Mouse (Mus musculus): ENCODE measurements at regions not wholly inside any gene's neighbourhood (a gene's known extent, or its start where the extent isn't known, plus 50 kb on each side); places are given as distances from the start of the nearest gene placed in this dataset.

DNA sequence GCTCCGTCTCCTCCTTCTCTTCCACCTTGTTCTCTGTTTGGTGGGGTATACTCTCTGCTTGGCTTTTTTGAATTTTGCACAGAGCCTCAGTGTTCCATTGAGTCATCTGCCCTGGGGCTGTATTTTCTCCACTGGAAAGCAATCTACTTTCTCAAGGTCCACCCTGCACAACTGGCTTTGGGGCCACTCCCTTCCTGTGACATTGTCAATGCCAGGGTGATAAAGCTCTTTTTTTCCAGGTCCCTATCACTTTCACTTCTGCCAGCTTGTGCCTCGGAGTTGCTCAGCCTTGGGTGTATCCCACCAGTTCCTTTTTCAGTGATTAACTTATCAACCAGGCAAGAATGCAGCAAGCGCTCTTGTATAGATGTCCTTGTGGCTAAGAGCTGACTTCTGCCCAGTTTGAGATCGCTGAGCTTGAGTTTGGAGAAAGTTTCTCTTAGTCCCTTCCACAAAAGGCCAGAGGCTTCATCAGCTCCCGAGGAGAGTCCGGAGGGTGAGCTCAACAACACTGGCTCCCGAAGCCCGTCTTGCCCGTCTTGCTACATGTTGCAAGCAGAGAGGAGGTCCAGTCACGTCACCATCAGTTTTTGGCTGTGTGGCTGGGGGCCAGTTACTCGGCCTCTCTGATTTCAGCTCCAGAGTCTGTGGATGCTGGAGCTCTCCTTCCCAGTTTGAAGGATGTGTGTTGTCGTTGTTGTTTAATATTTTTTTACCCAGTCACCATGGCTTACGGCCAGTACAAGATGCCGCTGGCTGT is 200.8 kb downstream of the Cyp26b1 start:
- DNase-seq (ENCODE audit: low spot score in 2 of 2): no peak

DNA sequence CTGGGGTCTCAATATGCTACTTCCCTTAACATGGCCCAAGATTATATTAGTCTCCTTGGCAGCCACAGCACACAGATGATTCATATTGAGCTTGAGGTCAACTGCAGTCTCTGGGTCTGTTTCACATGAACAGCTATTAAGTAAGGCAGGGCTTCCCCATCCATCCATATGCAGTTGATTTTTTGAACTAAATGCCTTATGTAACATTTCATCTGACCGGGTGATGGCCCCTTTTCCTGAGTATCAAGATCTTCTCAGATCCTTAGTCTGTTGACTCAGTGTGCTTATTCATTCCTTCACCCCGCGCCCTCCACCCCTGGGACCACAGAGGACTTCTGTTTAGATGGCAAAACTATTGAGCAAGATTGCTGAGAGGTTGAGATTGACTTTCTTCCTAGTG is 202.7 kb downstream of the Cyp26b1 start:
- no peak for DNase-seq (ENCODE audit: low spot score in 2 of 2)

DNA sequence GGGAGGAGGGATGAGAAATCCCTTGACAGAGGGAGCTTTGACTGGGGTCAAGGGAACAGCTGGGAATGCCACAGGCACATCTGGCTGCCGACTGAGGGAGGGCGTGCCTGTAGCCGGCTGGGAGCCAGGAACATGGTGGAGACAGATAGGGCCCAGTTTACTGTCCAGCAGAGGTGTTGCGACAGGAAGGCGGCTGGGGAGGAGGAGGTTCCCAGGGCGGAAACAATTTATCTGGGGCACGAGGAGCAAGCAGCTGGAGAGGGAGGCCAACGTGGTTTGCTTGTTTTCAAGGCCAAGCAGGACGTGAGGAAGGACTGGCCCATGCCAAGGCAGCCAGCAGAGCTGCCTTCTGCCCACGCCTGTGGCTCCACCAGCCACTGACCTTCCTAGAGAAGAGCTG is 208.0 kb downstream of the Cyp26b1 start:
- no peak for DNase-seq (ENCODE audit: low spot score in 2 of 2)

DNA sequence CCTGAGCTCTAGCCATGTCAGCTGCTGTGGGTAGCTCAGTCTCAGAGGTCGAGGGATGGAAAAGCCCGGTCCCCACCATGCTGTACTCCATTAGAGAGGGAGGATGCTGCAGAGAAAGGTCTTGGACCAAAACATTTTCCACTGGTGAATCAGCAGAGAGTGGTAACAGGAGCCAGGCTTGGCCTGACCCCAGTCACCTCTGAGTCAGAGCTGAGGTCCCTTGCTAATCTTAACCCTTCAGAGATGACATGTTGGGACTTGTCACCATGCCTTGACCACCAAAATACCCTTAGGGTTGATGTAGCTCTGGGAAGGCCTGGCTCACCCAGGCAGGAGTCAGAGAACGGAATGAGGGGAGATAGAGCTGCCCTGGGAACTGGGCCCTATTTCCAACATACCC is 210.0 kb downstream of the Cyp26b1 start:
- DNase-seq (ENCODE audit: low spot score in 2 of 2): no peak

DNA sequence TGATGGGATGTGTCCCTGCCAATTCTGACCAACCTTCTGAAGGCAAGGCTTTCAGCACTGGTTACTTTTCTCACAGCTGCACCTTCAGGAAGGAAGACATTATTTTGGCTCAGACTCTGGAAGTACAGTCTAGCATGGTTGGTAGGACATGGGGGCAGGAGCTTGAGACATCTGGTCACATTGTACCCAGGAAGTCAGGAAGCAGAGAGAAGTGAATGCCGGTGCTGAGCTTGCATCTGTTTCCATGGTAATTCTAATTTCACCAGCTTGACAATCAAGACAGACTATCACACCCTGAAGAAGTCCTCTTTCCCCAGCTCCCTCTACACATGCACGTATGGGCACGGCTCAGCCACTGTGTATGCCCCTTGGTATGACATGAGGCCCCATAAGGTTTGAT is 210.6 kb downstream of the Cyp26b1 start:
- peak in 1 of 2 experiments; percentile 9 for DNase-seq (ENCODE audit: low spot score in 2 of 2)

DNA sequence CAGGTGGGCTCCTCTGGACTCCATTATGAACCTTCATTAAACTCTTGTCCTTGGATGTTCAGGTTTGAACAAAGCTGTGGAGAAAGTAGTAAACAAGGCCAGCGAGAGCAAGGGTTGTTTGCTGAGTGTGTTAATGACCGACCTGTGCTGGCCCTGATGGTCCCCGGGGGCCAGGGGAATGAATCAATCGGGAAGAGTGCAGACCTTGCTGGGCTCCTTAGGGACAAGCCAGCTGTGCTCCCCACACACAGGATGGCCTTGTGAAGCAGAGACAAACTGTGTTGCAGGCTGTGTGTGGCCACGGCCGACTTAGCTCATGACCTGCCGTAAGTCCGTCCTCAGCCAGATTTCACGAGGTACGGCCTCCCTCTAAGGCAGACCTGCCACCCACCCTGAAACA is 212.1 kb downstream of the Cyp26b1 start:
- no peak for DNase-seq (ENCODE audit: low spot score in 2 of 2)

DNA sequence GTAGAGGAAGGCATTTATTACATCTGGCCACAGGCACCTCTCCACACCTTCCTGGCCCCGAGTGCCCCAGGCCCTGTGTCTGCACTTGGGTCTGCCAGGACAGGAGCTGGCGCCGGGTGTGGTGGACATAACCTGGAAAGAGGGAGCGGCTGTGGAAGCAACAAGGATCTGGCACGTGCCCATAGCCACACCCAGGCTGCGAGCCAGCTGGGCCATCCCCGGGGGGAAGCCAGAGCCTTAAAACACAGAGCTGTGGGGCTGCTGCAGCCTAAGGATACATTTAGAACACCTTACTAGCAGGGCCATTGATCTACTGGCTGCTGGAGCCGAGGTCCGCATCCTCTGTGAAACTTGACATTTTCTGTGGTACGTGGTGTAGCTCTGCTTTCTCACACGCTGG is 217.0 kb downstream of the Cyp26b1 start:
- DNase-seq (ENCODE audit: low spot score in 2 of 2): no peak

DNA sequence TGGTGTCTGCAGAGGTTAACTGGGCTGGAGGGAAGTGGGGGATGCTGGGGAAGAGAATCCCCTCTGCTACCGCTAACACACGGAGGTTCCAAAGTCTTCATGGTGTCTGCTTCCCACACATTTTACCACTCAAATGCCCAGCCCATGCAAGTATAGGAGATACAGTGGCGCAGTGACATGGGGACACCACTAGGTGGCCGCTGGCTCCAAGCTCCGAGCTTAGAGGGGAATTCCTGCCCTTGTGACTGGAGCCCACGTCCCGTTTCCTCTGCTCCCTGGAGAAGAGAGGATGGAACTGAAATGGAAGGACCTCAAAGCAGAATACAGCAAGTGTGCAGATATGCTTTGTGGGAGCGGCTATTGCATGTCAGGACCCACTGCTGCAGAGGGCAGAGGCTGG is 218.2 kb downstream of the Cyp26b1 start:
- peak in 1 of 2 experiments; percentile 8 for DNase-seq (ENCODE audit: low spot score in 2 of 2)

DNA sequence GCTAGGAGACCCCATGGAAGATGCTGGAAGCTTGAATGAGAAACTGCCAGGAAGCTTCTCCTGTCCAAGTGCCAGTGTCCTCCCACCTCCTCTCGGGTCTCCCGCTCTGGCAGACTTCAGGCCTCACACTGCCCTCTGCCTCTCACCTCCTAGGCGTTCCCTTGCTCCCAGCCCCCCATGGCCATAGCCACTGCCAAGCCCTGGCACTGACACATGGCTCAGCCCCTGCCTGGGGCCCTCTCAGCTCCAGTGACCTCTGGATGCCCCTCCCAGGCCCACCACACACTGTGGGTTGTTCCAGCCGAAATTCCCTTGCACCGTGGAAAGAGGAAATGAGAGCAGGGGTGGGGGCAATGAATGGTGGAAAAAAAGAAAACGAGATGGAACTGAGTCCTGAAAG is 227.3 kb downstream of the Cyp26b1 start:
- DNase-seq (ENCODE audit: low spot score in 2 of 2): no peak

DNA sequence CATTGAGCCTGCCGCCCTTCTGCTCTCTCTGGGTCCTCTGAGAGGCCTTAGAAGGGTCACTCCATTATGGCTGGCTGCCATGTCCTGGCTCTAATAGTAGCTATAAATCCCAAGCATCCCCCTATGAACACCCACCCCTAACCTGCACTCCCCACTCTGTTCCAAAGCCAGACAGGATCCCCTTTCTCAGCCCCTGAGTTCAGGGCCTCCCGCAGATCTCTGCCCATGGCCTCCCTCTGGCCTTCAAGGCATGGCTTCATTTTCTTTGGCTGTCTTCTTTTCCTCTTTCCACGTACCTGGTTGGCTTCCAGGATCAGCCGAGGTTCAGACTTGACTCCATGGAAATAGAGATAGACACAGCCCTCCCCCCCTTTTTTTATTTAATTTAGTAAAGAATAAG is 227.8 kb downstream of the Cyp26b1 start:
- no peak for DNase-seq (ENCODE audit: low spot score in 2 of 2)

DNA sequence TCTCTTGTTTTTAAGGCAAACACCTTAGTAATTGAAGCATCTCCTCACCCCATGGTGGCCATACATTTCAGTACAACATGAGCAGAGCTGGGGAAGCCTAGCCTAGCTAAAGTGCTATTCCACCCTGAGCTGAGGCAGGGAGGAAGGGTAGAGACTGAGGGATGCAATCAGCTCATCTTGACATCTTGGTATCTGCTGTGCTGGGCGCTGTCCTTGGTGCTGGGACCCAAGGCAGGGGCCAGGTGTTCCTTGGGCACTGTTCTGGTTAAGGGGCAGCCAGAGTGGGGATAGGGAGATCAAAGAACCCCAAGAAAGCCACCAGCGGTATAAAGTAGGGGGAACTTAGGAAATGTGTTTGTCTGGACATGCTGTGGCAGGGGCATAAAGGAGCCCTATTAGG is 228.7 kb downstream of the Cyp26b1 start:
- DNase-seq (ENCODE audit: low spot score in 2 of 2): no peak

DNA sequence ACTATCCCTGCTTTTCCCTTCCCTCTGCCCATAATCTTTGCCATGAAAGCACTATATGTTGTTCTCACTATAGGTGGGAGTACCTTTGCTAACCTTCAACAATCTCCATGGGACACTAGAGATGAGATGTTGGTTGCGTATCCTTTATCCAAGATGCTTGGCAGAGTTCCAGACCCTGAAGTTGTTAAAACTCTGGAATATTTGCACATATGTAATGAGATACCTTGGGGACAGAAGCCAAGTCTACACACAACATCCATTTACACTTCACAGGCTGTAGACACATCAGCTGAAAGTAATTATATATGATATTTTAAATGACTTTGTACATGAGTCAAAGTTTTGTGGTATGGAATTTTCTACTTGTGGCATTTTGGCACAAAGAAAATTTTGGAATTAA is 231.4 kb downstream of the Cyp26b1 start:
- no peak for DNase-seq (ENCODE audit: low spot score in 2 of 2)

DNA sequence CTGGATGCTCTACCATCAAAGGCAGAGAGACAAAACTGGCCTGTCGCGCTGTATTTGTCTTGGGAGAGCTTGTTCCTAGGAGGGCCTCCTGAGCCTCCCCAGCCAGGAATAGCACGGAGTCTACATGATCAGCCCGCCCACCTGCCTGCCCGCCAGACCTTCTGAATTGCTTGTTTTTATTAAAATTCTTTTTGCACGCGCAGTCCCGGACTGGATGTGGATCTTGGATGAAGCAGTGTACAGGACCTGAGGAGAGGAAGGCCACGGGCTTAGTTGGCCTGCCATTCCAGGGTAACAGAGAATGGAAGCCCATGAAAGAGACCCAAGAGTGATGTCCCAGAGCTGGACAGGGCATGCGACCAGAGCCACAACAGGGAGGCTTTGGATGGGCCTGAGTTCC is 235.8 kb downstream of the Cyp26b1 start:
- DNase-seq (ENCODE audit: low spot score in 2 of 2): no peak

DNA sequence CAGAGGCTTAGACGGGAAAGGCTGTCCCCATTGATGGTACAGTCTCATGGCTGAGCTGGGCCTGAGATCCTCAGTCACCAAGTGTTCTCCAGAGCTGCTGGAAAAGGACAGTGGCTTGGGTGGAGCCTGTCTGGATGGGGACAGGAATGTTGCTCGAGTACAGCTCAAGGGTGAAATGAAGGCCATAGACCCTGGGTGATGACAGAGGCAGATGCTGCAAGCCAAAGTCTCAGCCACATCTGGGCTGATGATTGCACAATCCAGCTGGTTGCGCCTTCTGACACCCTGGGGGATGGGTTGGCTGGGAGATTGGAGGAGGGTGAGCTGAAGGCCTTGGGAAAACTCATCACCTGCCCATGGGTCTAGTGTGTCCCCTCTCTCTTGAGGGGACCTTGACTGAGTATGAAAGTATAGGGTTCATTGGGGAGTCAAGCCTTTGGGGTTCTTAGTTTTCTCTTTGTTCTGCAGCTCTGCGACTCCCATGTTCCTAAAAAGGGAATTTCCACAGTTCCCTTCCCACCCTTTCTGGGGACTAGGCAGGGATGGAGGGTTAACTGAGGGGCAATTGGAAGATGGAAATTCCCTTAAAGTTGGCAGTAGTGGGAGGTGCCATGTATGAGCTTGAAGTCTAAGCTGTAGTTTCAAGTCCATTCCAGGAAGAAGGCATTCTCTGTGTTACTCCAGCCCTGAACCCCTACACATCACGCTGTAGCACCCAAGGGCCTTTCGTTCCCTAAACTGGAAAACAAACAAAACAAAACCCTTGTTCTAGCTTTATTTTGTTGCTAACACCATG is 240.1 kb downstream of the Cyp26b1 start:
- no peak for DNase-seq (ENCODE audit: low spot score in 2 of 2)

DNA sequence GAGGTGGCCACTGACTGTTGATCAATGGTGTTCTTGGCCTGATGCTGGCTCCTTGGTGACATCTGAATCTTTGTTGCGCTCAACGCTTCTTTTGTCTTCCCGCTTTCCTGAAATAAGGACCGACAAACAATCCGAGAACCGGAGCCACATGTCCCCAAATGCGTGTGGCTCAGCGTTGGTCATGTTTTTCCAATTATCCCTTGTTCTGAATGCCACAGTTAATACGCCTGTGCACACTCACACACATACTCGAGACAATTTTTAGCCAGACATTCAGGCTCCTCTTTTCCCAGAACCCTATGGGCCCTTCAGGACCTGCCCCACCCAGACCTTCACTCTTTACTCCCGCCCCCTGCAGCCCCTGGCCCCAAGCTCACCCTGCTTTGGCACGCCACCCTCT is 248.8 kb downstream of the Cyp26b1 start:
- DNase-seq (ENCODE audit: low spot score in 2 of 2): no peak

DNA sequence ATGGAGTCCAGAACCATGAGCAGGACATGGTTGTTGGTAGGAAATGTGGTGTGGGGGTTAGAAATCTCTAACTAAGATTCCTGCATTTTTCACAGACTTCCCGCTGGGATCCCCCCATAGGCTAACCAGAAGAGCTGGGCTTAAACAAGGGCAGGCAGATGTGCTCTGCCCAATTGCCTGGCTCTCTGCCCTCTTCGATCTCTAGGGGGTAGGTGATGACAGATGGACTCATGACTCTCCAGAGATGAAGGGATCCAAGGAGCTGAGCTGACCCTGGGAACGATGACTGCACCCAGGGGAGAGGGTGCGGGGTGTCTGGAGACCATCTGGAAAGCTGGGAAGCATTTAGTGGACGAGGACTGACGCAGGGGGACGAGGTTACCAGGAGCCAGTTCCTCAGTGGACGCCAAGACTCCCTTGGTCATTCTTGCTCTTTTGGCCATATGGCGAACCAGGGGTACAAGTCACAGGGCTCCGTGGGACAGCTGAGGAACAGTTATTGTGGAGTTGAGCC is 260.0 kb downstream of the Cyp26b1 start:
- no peak for DNase-seq (ENCODE audit: low spot score in 2 of 2)

DNA sequence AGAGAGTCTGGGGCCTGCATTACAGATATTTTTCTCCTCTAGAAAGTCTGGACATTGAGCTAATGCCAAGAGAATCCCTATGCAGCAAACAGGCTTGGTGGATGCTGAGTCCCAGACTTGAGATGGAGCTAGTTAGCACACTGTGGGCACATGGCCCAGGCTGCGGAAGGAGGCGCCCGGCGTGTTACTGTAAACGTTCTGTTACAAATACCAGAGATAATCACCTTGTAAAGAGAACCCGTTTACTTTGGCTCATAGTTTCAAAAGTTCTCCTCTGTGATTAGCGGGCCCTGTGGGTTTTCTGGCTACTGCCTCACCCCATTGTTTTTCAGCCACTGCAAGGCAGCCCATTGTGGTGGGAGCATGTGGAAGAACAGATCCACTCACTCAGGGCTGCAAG is 264.6 kb downstream of the Cyp26b1 start:
- no peak for DNase-seq (ENCODE audit: low spot score in 2 of 2)

DNA sequence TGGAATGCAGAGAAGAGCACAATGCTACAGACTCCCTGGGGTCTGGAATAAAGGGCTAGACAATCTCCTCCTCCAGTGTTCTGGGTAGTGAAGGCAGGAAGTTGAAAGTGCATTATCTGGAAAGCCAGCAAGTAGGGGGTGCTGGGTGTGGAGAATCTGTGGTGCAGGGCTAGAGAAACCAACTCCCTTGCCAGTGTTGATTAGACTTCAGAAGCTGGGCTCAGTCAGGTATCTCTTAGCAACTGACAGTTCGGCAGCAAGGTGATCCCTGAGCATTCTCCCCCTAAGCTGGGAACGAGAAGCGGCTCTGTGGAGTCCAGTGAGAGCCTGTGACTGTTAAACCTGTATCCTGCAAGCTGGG is 265.7 kb downstream of the Cyp26b1 start:
- DNase-seq (ENCODE audit: low spot score in 2 of 2): no peak

DNA sequence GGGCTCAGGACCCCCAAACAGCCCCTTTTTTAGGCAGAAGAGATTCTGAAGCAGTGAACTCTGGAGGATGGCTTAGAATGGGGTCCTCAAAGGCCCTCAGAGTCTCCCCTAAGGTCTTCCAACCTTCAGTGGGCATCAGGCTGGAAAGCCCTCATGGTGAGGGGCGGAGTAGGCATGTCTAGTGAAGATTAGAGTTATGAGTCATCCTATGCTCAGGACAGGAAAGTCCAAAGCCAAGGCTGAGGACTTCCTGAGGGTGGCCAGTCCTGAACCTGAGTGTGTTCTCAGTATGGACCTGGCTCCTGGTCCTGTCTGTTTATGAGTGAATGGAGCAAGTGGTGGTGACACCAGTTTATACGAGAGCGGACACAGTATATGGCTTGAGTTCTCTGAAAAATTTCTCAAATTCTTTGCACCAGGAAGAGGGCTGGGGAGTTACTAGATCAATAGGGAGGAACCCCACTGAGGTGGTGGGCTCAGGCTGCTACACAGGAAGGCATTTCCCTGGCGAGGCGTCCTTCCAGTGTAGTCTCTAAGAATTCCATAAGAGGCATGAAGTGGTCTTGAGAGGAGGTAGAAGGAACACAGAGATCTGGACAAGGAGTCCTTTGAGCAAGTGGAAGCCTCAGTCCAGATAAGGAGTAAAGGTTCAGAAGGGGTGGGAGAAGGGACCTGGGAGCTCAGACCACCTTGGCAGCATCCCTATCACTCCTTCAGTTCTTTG is 266.2 kb downstream of the Cyp26b1 start:
- DNase-seq (ENCODE audit: low spot score in 2 of 2): no peak

DNA sequence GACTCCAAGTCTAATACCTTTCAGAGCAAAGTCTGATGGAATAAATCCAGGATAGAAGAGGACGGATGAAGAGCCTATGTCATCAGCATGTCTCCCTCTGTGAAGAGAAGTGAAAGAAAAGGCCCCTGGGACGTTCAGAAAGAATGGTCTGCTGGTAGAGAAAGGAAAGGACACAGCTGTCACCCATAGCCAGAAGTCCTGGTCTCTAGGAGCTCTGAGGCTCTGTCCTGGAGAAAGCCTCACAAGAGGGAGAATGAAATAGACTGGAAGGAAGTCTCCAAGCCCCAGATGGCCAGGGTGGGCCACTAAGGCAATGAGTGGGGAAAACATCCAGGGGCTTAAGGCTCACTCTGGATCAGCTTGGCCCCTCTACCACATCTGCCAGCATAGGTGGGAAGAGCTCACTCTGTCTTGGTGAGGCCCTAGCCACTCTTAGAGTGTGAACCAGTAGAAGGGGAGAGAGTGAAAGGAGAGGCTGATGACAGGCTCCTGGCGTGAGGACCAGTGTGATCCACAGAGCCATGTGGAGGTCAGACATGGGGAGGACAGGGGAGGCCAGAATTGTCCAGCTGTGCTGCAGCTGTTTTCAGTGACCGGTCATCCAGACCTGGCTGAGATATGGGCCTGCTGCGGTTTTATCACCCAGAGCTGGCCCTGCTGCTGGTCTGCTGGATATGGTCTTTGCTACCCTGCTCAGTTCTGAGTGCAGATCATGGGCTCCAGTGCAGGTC is 268.2 kb downstream of the Cyp26b1 start:
- no peak for DNase-seq (ENCODE audit: low spot score in 2 of 2)

DNA sequence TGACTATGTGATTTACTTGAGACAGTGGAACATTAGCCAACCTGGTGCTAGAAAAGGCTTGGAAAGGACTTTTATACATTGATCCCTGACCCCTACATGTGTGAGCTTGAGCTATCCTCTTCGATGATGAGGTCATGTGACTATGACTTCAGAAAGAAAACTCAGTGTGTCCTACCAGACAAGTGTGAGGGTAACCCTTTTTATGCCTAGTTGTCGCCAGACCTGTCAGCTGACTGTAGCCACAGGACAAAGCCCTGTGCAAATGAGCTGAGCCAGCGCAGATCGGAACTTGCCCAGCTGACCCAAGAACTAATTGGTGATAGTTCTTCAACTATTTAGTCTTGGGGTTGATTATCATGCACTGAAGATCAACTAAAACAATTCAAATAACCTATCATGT is 269.5 kb downstream of the Cyp26b1 start:
- no peak for DNase-seq (ENCODE audit: low spot score in 2 of 2)

DNA sequence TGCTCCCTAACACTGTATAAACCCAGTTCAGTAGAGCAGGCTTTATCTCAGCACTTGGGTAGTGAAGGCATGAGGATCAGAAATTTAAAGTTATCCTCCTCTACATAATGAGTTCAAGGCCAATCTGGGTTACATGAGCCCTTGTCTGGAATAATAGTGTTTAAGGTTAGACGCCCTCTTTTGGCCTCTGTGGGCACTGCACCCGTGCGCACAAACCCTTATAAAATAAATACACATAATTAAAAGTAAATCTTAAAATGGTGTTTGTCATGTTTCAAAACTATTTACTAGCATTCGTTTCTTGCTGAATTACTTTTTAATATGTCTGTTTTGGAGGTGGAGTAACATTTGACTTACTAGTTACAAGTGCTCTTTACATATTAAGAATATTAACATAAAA is 271.2 kb downstream of the Cyp26b1 start:
- DNase-seq (ENCODE audit: low spot score in 2 of 2): no peak
